ENCODE assay signal across 12 mouse cellular contexts in the genomic region with DNA sequence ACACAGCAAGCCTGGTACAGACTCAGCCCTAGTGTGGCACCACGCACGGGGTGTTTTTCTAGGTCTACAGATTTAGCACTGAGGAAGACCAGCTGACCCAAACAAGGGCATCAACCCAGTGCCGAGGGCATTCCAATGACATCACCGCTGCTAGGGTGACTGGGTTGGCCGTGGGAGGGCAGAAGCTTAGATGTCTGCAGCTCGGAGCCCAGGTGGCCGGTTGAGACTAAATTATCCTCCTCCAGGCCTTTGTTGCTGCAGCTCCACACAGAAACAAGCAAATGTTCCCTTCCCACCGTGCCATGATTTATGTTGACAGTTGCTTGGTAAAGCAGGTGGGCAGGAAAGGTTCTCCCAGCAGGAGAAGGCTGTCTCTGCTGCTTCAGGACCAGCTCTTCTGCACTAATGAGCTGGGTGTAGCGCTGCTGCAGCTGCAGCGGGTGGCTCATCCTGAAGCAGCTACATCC.
A peak's percentile ranks its signal among the peaks of the same experiment; 100 is the strongest.
DNase-seq lines count a peak whose midpoint lies in the region; ATAC-seq and TF ChIP-seq lines count a peak whose summit lies in the region.
"Had no signal": no experiment of that assay in that cellular context is flagged by ENCODE, and none has a peak within 500 bp of the region (broad histone marks: within the 10 kb centered on the region; RNA-seq: fewer than 3 reads in every experiment).

No protein-coding gene starts in this region.

- TF ChIP-seq POLR2A in kidney, adult 2 months (IDR thresholded peaks at IDR 0.05; ENCODE audit: low read depth, low read length), result no peak

- no peaks in the 10 kb centered on the region for H3K27me3 ChIP-seq in heart, embryonic 11.5 days (ENCODE audit: control insufficient read depth, insufficient read depth, low read length)
- H3K27me3 ChIP-seq in kidney, adult 2 months (replicated peaks; ENCODE audit: control insufficient read depth, insufficient read depth, low read length), result no peaks in the 10 kb centered on the region
- no peaks in the 10 kb centered on the region for H3K27me3 ChIP-seq in neural tube, embryonic 13.5 days
- H3K27me3 ChIP-seq: intestine, embryonic 15.5 days; liver, embryonic 13.5 days; stomach, embryonic 15.5 days had no signal

- no peaks in the 10 kb centered on the region for H3K36me3 ChIP-seq in heart, embryonic 11.5 days (ENCODE audit: control insufficient read depth, insufficient read depth, low read length)
- no peaks in the 10 kb centered on the region for H3K36me3 ChIP-seq in kidney, adult 2 months (ENCODE audit: control insufficient read depth, insufficient read depth, low read length)
- no peaks in the 10 kb centered on the region for H3K36me3 ChIP-seq in neural tube, embryonic 13.5 days
- H3K36me3 ChIP-seq: intestine, embryonic 15.5 days; liver, embryonic 13.5 days; stomach, embryonic 15.5 days had no signal

- no peak overlapping the region for H3K27ac ChIP-seq in heart, embryonic 11.5 days (ENCODE audit: low read depth, low read length)
- H3K27ac ChIP-seq in kidney, adult 2 months (ENCODE audit: insufficient read depth, low read depth, low read length), result no peak overlapping the region
- peak overlapping the region; percentile 38; the same call in 1 of the 2 replicates for H3K27ac ChIP-seq in neural tube, embryonic 13.5 days (replicated peaks)
- H3K27ac ChIP-seq: intestine, embryonic 15.5 days; liver, embryonic 13.5 days; stomach, embryonic 15.5 days had no signal

- no peak overlapping the region for H3K4me3 ChIP-seq in heart, embryonic 11.5 days (ENCODE audit: low read depth, low read length)
- no peak overlapping the region for H3K4me3 ChIP-seq in kidney, adult 2 months (ENCODE audit: insufficient read depth, low read depth, low read length)
- H3K4me3 ChIP-seq in neural tube, embryonic 13.5 days, result no peak overlapping the region
- H3K4me3 ChIP-seq: erythroblast, embryonic 14.5 days; intestine, embryonic 15.5 days; liver, embryonic 13.5 days; stomach, embryonic 15.5 days had no signal

- no peaks in the 10 kb centered on the region; the same call in 1 of the 2 replicates for H3K4me1 ChIP-seq in heart, embryonic 11.5 days (ENCODE audit: control insufficient read depth, insufficient read depth, low read length)
- 0 out of 2 replicates have a peak, but pooled peaks cover 3% of the 10 kb centered on the region for H3K4me1 ChIP-seq in kidney, adult 2 months (ENCODE audit: control insufficient read depth, insufficient read depth, low read length)
- H3K4me1 ChIP-seq in neural tube, embryonic 13.5 days (replicated peaks), result peaks cover 7% of the 10 kb centered on the region
- H3K4me1 ChIP-seq: intestine, embryonic 15.5 days; liver, embryonic 13.5 days; stomach, embryonic 15.5 days had no signal

- 0 out of 2 replicates have a peak, but pooled peaks have one; percentile 35 for ATAC-seq in heart, embryonic 11.5 days (replicated peaks; ENCODE audit: insufficient number of reproducible peaks, low FRiP score, low TSS enrichment)
- peak; percentile 47; the same call in 1 of the 2 replicates for ATAC-seq in neural tube, embryonic 13.5 days (ENCODE audit: low read depth)
- ATAC-seq in frontal cortex, adult (ENCODE audit: low TSS enrichment), result no peak
- ATAC-seq: intestine, embryonic 15.5 days had no signal

- H3K4me2 ChIP-seq in heart, embryonic 11.5 days, result no peak overlapping the region; the same call in 1 of the 2 replicates
- H3K4me2 ChIP-seq in neural tube, embryonic 13.5 days, result no peak overlapping the region
- H3K4me2 ChIP-seq: intestine, embryonic 15.5 days; liver, embryonic 13.5 days; stomach, embryonic 15.5 days had no signal

- 39% methylated on average over 10 of the region's 10 CpGs for WGBS in heart, embryonic 11.5 days (ENCODE audit: insufficient replicate concordance)
- 27% methylated on average over 10 of the region's 10 CpGs for WGBS in kidney, adult 2 months
- WGBS in neural tube, embryonic 13.5 days, result 21% methylated on average over 10 of the region's 10 CpGs

- H3K9ac ChIP-seq in heart, embryonic 11.5 days (ENCODE audit: low read depth, low read length), result no peak overlapping the region
- no peak overlapping the region for H3K9ac ChIP-seq in neural tube, embryonic 13.5 days
- H3K9ac ChIP-seq: intestine, embryonic 15.5 days; liver, embryonic 13.5 days; stomach, embryonic 15.5 days had no signal

- H3K9me3 ChIP-seq in heart, embryonic 11.5 days (replicated peaks; ENCODE audit: control insufficient read depth, low read length), result no peaks in the 10 kb centered on the region
- no peaks in the 10 kb centered on the region for H3K9me3 ChIP-seq in neural tube, embryonic 13.5 days
- H3K9me3 ChIP-seq: intestine, embryonic 15.5 days; liver, embryonic 13.5 days; stomach, embryonic 15.5 days had no signal

- peak; percentile 22 for DNase-seq in layer of hippocampus, adult 9-11 months
- no peak for DNase-seq in layer of hippocampus, postnatal 36 days
- peak; percentile 46 for DNase-seq in kidney, adult 2 months
- no peak for DNase-seq in thymus, postnatal 14 days
- DNase-seq in spleen, postnatal 4 days (ENCODE audit: low spot score in 2 of 2), result no peak
- DNase-seq: liver, embryonic 13.5 days had no signal

- no peak for TF ChIP-seq CTCF in kidney, adult 2 months (conservative IDR thresholded peaks at IDR 0.05; ENCODE audit: insufficient read depth, insufficient read length, low read depth, low read length)

Comparison
In these comparisons a context has a peak if more than half of its experiments do, and no peak if none do; other contexts are left out.
1. DNase-seq: peak in layer of hippocampus, adult 9-11 months (single experiment) and kidney, adult 2 months (single experiment); none in layer of hippocampus, postnatal 36 days (0 of 2), thymus, postnatal 14 days (single experiment) and spleen, postnatal 4 days (0 of 2).